Mouse (Mus musculus): ENCODE data around the gene Tmem40.

The Tmem40 gene

DNA sequence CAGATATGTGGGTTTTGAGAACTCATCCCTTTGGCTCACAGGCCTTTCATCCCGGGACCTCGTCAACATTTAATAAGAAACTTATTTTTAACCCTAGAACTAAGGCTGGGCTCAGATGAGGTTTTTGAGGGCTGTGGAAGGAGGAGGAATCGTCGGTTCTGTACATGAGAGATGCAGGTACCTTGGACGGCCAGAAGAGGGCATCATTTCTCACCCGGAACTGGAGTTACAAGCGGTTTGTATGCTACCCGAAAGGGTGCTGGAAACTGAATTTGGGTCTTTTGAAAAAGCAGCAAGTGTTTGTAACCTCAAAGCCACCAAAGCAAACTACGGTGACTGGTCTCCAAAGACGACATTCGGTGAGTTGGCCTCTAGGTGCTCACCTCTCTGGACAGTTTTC is 60.9 kb downstream of the Tmem40 start:
- DNase-seq (ENCODE audit: low spot score), result no peak

DNA sequence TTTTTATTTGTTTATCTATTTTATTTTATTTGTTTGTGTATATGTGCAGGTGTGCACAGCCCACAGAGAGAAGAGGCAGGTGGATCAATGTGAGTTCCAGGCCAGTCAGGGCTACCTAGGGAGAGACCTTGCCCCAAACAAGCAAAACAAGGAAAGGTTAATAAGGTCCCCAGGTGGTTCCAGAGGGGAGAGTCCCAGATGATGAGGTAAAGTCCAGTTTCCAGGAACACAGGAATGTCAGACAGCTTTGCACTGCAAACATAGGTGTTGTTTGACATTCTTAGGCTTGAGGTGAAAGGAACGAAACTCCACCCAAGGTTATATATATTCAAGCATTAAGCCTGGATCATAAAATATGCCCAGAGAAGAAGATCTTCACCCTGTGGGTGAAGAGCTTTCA is 61.4 kb downstream of the Tmem40 start:
- DNase-seq (ENCODE audit: low spot score), result no peak

DNA sequence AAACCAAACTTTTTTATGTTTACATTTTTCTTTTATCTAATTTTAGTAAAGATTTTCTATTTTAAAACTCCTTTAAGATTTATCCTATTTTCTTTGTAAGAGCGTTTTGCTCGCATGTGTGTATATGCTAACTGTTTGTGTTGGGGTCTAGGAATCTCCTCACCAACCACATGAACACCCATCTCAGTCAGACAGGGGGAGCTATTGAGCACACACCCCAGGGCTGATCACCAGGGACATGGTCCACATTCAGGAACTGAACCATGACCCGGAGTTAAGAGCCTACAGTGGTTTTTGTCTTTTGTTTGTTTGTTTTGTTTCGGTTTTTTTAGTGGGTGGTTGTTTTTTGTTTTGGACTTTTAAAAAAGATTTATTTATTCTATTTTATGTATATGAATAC is 63.5 kb downstream of the Tmem40 start:
- DNase-seq (ENCODE audit: low spot score), result no peak

DNA sequence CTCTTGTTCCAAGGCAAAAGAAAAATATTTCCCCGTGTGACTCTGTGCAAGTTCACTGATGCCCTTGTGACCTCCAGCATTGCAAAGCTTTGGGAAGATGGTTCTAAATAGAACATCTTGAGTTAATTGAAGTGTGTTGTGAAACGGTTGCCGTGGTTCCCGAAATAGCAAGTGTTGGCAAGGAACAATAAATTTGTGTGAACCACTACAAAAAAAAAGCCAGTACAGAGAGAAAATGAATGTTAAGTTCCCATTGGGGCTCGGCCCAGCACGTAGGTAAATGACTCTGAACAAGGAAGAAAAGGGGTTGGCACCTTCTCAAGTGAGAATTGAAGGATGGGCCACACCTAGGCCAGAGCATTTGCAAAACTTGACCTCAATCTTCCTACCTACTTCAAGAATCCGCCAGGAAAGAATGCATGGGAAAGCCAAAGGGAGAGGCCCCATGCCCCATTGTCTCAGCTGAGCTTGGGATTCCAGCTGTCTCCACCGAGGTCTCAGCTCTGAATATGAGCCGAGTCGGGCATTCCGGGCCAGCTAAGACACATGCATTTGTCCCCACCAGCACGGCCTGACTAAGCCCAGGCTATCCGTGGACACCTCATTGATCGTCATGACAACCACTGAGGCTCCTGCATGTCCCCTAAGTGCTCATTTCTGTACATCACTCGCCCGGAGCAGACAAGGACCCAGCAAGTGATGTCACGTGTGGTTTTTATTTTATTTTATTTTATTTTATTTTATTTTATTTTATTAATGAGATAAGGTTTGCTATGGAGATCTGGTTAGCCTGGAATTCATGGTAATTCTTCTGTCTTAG is 64.3 kb downstream of the Tmem40 start:
- DNase-seq (ENCODE audit: low spot score), result no peak

DNA sequence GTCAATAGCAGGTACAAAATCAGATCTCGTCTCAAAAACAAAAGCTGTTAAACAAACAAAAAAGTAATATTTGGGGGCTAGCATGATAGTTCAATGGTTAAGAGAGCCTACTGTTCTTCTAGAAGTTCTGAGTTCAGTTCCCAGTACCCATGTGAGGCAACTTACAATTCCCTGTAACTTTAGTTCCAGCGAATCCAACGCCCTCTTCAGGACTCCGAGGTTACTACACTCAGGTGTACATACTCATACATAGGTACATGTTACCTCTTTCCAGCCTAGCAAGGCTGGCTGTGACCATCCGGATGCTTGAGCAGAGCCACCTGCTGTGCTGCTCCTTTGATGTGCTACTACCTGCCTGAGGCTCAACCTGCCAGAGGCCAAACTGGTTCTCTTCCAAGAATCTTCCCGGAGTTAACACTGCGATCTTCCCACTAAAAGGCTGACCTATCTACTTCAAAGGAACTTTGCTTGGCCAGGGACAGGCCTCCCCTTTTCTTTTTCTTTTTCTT is 65.4 kb downstream of the Tmem40 start:
- DNase-seq (ENCODE audit: low spot score), result no peak

DNA sequence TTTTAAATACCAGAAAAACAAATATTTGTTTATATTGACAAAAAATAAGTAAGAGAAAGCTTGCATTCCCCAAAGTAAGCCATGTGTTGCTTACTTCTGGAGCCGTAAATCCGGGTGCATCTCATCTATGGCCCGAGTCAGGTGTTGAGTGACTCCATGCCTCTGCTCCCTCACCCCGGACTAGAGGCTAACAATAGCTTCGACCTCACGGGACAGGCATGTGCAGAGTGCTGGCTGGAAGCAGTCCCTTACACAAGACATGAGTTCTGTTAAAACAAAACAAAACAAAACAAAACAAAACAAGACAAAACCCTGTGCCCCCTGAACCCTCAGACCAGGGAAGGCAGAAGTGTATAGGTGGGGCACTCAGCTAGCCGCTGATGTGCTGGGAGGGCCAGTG is 67.1 kb downstream of the Tmem40 start:
- no peak for DNase-seq (ENCODE audit: low spot score)

DNA sequence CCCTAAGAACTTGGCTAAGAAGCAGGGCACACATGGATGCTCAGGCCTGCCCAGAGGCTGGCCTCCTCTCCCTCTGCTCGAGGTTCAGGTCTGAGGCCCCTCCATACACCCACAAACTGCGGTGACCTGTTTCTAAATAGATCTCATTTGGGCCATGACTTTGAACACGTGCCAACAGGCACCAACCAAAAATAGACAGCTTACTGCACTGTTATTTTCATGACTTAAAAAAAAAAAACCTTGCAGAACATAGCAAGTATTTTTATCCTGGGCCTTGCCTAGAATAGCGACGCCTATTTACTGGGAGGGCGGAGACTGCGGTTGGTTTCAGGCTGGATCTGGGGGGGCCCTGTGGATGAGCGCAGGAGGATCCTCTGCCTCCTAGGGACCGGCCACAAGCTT is 67.8 kb downstream of the Tmem40 start:
- DNase-seq (ENCODE audit: low spot score), result no peak

DNA sequence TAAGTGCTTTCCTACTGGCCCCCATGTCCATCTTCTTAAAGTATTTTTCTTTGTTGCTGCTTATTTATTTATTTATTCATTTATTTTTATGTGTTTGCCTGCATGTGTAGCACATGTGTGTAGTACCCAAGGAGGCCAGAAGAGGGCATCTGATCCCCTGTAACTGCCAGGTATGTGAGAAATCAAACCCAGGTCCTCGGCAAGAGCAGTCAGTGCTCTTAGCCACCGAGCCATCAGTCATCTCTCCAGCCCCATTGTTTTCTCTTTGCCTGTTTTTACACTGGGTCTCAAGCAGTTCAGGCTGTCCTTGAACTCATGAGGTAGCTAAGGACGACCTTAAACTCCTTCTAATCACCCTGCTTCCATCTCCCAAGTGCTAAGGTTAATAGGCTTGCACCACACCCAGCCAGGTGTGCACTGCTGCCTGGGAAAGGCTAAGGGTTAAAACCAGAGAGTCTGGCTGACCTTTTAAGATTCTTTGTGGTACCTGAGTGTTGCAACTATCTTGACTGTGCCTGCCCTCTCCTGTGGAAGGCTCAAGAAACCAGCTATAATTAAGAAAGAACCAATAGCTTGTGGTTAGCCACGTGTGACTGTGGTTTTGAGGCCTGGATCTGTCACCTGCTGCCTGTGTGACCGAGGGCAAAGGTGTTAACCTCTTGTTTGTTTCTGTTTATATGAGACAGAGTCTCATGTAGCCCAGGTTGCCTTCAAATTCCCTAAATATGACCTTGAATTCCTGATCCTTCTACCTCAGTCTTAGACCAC is 69.1 kb downstream of the Tmem40 start:
- DNase-seq (ENCODE audit: low spot score), result no peak

DNA sequence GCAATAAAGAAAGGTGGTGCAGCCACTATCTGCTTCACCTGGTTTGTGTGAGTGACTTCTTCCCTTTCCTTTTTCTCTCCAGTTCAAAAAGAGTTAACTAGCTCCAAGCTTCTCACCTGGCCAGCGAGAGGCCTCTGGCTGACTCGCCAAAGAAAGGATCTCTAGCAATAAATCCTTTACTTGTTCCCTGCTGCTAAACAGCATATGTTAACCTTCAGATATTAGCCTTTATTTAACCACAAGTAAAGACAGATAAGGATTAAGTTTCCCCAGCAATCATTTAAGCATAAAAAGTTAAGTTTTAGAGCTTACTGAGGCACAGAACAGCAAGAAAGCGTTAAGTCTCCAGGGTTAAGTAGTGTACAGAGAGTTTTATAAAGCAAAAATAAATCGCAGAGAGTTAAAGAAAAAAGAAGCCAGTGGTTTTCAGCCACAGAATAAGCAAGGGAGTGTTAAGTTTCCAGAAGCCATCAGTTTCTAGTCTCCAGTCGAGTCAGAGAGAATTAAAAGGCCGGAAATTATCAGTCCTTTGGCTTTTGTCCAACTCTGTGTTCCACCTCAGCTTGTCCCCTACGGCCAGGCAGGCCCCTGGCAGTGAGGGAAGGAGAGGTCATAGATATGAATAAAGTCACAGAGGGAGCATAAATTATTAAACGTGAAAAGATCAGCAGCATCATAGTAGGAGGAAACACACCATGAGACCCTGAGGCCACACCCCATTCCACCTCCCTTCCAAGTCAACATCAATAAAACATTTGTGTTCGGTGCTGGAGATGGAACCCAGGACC is 69.9 kb downstream of the Tmem40 start:
- no peak for DNase-seq (ENCODE audit: low spot score)

DNA sequence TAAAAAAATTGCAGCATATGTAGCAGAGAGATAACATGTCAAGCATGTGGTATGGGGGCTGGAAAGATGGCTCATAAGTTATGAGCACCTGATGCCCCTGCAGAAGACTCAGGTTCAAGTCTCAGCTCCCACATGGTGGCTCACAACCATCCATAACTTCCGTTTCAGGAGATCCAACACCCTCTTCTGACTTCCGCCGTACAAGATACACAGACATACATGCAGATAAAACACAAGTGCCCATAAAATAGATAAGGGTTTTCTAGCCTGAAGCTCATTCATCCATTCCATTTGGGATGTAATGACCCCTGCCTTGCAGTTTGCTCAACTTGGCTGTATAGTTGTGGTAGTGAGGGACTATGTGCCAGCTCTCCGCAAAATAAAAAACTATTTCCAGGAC is 72.1 kb downstream of the Tmem40 start:
- no peak for DNase-seq (ENCODE audit: low spot score)

DNA sequence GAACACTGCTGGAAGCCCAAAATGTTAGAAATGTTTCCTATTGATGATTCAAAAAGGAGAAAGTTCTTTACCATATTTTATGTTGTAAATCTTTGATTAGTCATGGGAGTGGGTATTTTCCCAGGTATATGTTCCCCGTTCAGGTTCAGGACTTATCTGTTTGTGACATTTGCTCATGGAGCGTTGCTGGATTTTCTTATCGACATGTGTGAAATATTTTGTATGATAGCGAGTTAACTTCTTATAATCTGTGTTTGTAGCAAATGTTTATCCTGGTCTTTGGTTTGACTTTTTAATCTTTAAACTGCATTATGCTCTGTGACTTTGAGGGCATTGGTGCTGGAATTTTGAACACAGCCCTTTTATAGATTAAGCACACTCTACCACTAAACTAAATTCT is 73.6 kb downstream of the Tmem40 start:
- DNase-seq (ENCODE audit: low spot score), result no peak

DNA sequence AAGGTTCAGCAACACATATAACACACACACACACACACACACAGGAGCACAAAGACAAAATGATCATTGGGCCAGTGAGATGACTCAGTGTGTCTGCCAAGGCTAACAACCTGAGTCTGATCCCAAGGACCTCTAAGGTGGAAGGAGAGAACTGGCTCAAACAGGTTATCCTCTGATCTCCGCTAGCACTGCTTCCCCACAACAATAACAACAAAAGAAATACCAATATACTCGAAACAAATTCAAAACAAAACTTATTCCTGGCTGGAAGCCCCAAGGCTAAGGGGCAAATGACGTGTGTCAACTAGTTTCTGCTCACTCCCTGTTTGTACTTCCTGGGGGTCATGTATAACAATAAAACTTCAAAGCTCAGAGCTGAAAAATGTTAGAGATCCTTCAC is 74.5 kb downstream of the Tmem40 start:
- no peak for DNase-seq (ENCODE audit: low spot score)

DNA sequence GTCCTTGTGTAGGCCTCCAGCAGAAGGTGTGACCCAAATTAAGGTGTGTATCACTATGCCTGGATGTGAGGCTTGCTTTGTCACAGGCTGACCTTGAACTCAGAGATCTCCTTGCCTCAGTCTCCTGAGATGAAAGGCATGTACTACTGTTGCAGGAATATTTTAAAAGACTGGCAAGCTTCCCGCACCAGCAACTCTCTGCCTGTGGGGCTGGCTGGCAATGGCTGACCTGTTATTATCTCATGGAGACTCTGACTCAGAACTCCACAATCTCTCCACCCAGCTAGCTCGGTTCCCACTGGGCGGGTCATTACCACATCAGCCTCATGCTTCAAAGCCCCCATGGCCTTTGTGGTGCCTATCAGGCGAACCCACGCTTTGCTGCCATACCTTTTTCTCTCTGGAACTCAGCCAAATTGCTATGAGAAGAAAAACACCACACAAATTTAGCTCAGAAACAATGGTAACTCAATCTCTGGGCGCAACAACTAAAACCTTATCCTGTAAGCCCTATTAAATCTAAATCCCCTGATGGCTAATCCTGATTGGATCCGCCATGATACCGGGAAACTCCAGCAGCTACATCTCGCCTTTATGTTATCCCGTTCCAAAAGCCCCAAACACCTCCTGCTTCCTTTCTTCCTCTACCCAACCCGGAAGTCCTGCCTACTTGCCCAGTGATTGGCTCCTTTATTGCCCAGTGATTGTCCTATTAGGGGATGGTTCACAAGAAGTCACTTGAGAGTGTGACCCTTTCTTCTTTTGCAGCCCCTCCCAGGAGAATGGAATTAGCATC is 77.2 kb downstream of the Tmem40 start:
- no peak for DNase-seq (ENCODE audit: low spot score)

DNA sequence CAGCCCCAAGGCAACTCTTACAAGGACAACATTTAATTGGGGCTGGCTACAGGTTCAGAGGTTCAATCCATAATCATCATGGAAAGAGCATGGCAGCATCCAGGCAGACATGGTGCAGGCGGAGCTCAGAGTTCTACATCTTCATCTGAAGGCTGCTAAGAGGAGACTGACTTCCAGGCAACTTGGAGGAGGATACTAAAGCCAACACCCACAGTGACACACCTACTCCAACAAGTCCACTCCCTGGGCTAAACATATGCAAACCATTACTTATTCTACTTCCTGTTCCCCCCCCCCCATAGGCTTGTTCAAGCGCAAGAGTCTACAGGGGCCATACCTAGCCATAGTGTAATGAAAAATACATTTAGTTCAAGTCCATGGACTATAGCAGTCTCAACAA is 77.9 kb downstream of the Tmem40 start:
- DNase-seq (ENCODE audit: low spot score), result no peak

DNA sequence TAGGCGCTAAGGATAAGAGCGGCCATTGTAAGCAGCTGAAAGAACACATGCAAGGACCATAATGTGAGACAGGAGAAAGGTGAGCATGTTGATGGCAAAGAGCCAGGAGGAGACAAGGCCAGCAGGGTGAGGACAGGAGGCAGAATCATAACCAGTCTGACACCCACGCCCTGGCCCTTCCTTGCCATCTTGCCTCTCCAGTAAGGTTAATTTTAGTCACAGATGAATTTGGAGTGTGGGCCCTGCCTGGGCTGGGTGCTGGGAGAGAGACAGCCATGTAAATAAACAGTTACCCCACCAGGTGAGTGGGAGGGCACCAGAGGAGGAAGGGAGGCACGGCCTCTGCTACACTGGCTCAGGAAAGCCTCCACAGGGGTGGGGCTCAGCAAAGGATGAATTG is 81.1 kb downstream of the Tmem40 start:
- no peak for DNase-seq (ENCODE audit: low spot score)

Measured in ovary, postnatal 36 days (tissue).